Mouse (Mus musculus) liver, adult 2 months (tissue): ENCODE results near the gene Gpc3. TPM values are rescaled to one million over a fixed set of nuclear protein-coding genes. Genes with fewer than 3 reads are reported as not detected.

Source experiments
- DNase-seq: peaks from one replicate; pipeline ENCODE4 v3.0.0-alpha.2; 2011; ENCODE audit warnings: low read depth, low spot score; ENCODE audit errors: extremely low read depth
- H3K27ac ChIP-seq: fragments of 200-500 bp; replicated peaks from 2 replicates; pipeline ENCODE4 v1.5.1; 2012; ENCODE audit warnings: low read depth, mild to moderate bottlenecking, control low read depth, inconsistent platforms, low read length; ENCODE audit not compliant: insufficient read depth
- H3K27me3 ChIP-seq: fragments of 200-500 bp; 2 replicates; pipeline ENCODE4 v1.6.1; 2012; ENCODE audit warnings: mild to moderate bottlenecking, moderate library complexity, low read length, inconsistent platforms; ENCODE audit not compliant: control insufficient read depth, insufficient read depth
- H3K36me3 ChIP-seq: fragments of 200-500 bp; 2 replicates; pipeline ENCODE4 v1.6.1; 2012; ENCODE audit warnings: low read length, inconsistent platforms; ENCODE audit not compliant: control insufficient read depth, insufficient read depth
- H3K4me1 ChIP-seq: fragments of 200-500 bp; 2 replicates; pipeline ENCODE4 v1.6.1; 2011; ENCODE audit warnings: low read length; ENCODE audit not compliant: control insufficient read depth, insufficient read depth
- H3K4me3 ChIP-seq: fragments of 200-500 bp; 2 replicates; pipeline ENCODE4 v1.5.1; 2011; ENCODE audit warnings: low read depth, mild to moderate bottlenecking, control low read depth, low read length, moderate library complexity; ENCODE audit not compliant: insufficient read depth
- H3K79me2 ChIP-seq: fragments of 200-500 bp; 2 replicates; pipeline ENCODE4 v1.6.1; 2012; ENCODE audit warnings: inconsistent platforms, mild to moderate bottlenecking, low read length, moderate library complexity; ENCODE audit not compliant: control insufficient read depth, insufficient read depth
- H3K9ac ChIP-seq: fragments of 200-500 bp; 2 replicates; pipeline ENCODE4 v1.6.1; 2012; ENCODE audit warnings: low read depth, mild to moderate bottlenecking, control low read depth, inconsistent platforms, low read length
- CTCF ChIP-seq: fragments of 200-500 bp; IDR thresholded peaks from 2 replicates; pipeline ENCODE4 v1.5.1; 2011; ENCODE audit warnings: low read depth, low read length, control low read depth
- POLR2A ChIP-seq: fragments of 200-500 bp; IDR thresholded peaks from 2 replicates; pipeline ENCODE4 v1.6.1; 2011; ENCODE audit warnings: low read length, control low read depth; ENCODE audit not compliant: insufficient read depth; ENCODE audit errors: extremely low read depth
- WGBS: fragments of 180-500 bp; shearing (Covaris S2); methylation state at CpG from one replicate; pipeline ENCODE4 v1.1.7; 2018; 5-methylcytosine and 5-hydroxymethylcytosine counted together
- polyA plus RNA-seq: library from polyadenylated mRNA; depleted of rRNA; stranded (reverse); fragments of >200 nt; gene quantifications from 2 replicates; pipeline ENCODE4 v1.2.3, GENCODE M21; 2012
- total RNA-seq: library from RNA; depleted of rRNA; stranded (reverse); fragments of >200 nt; gene quantifications from 2 replicates; pipeline ENCODE4 v1.2.3, GENCODE M21; 2014

Gpc3 gene
- total and polyA plus RNA-seq, 2 experiments = 0.65 to 0.86 TPM

- no peak for DNase-seq
- no peak overlapping the region for H3K9ac ChIP-seq
- TF ChIP-seq CTCF = no peak
- no peak for TF ChIP-seq POLR2A
- 93% methylated on average over 2 of the region's 2 CpGs for WGBS
- no peaks in the 10 kb centered on the region for H3K36me3 ChIP-seq
- no peak overlapping the region for H3K4me3 ChIP-seq
- no peaks in the 10 kb centered on the region for H3K79me2 ChIP-seq
- no peaks in the 10 kb centered on the region for H3K4me1 ChIP-seq
- no peaks in the 10 kb centered on the region for H3K27me3 ChIP-seq
- H3K27ac ChIP-seq = no peak overlapping the region
Measured at GRCm38 (mm10) chrX:52642126-52642525, 28.4 kb upstream of the Gpc3 start.

GRCm38 (mm10) chrX:52637419-52637818, 23.7 kb upstream of the Gpc3 start:
- no peak for DNase-seq
- Histone ChIP-seq H3K9ac (no peak overlapping the region), H3K36me3 (no peaks in the 10 kb centered on the region), H3K27ac (no peak overlapping the region), H3K27me3 (no peaks in the 10 kb centered on the region), H3K4me1 (no peaks in the 10 kb centered on the region), H3K79me2 (no peaks in the 10 kb centered on the region), H3K4me3 (no peak overlapping the region)
- TF ChIP-seq POLR2A (no peak), CTCF (no peak)

- H3K4me1 ChIP-seq = no peaks in the 10 kb centered on the region
- H3K27ac ChIP-seq = no peak overlapping the region
- DNase-seq = no peak
- H3K79me2 ChIP-seq = no peaks in the 10 kb centered on the region
- no peak overlapping the region for H3K9ac ChIP-seq
- TF ChIP-seq POLR2A (no peak), CTCF (no peak)
- H3K27me3 ChIP-seq = no peaks in the 10 kb centered on the region
- no peaks in the 10 kb centered on the region for H3K36me3 ChIP-seq
- 39% methylated on average over 6 of the region's 6 CpGs for WGBS
- no peak overlapping the region for H3K4me3 ChIP-seq
Measured at GRCm38 (mm10) chrX:52633976-52634375, 20.2 kb upstream of the Gpc3 start.

GRCm38 (mm10) chrX:52632688-52633324, 19.1 kb upstream of the Gpc3 start:
- peak; percentile 31 for DNase-seq
- Histone ChIP-seq H3K79me2 (no peaks in the 10 kb centered on the region), H3K36me3 (no peaks in the 10 kb centered on the region), H3K9ac (no peak overlapping the region), H3K4me3 (no peak overlapping the region), H3K4me1 (no peaks in the 10 kb centered on the region), H3K27me3 (no peaks in the 10 kb centered on the region), H3K27ac (no peak overlapping the region)
- TF ChIP-seq CTCF (no peak), POLR2A (no peak)
- WGBS = 6% methylated on average over 7 of the region's 7 CpGs

GRCm38 (mm10) chrX:52626963-52627716, 13.4 kb upstream of the Gpc3 start:
- Histone ChIP-seq H3K4me1 (no peaks in the 10 kb centered on the region), H3K4me3 (no peak overlapping the region), H3K79me2 (no peaks in the 10 kb centered on the region), H3K36me3 (no peaks in the 10 kb centered on the region), H3K27me3 (no peaks in the 10 kb centered on the region), H3K27ac (no peak overlapping the region), H3K9ac (no peak overlapping the region)
- 74% methylated on average over 6 of the region's 6 CpGs for WGBS
- TF ChIP-seq POLR2A = no peak
- TF ChIP-seq CTCF = no peak
- DNase-seq = no peak

GRCm38 (mm10) chrX:52617813-52618212, 4.1 kb upstream of the Gpc3 start:
- 81% methylated on average over 3 of the region's 3 CpGs for WGBS
- Histone ChIP-seq H3K4me3 (no peak overlapping the region), H3K36me3 (no peaks in the 10 kb centered on the region), H3K4me1 (no peaks in the 10 kb centered on the region; the same call in 1 of the 2 replicates), H3K27ac (no peak overlapping the region), H3K9ac (no peak overlapping the region), H3K27me3 (no peaks in the 10 kb centered on the region; the same call in 1 of the 2 replicates), H3K79me2 (no peaks in the 10 kb centered on the region)
- no peak for DNase-seq
- TF ChIP-seq CTCF = no peak
- TF ChIP-seq POLR2A = no peak
